10 mouse cellular contexts compared by ENCODE assay signal in the genomic region with DNA sequence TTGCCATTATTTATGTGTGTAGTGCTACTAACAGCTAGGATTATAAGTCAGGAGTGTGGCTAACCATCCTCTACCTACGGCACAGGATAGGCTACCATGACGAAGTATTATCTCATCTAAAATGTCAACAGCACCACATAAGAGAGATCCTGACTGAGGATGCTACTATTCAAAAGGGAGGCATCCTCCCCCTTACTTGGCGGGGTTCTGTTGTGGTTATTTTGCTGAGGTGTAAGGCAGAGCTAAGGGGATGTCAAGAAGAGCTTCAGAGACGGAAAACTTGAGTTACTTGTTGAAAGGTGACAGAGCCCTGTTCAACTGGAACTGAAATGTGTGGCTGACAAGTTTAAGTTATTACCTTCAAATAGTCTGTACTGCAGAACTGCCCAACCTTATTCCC. TPM values are rescaled to one million over a fixed set of nuclear protein-coding genes. Genes with fewer than 3 reads are reported as not detected.
DNase-seq lines count a peak whose midpoint lies in the region; ATAC-seq lines count a peak whose summit lies in the region.
"Had no signal": no experiment of that assay in that cellular context is flagged by ENCODE, and none has a peak within 500 bp of the region (broad histone marks: within the 10 kb centered on the region; RNA-seq: fewer than 3 reads in every experiment).

No protein-coding gene starts in this region.

- no peak for DNase-seq in kidney, adult 18-20 months
- DNase-seq in embryonic facial prominence, embryonic 10.5 days (ENCODE audit: low spot score), result no peak
- peak; percentile 51 for DNase-seq in induced T-regulatory cell, adult 2 months (ENCODE audit: low read depth)
- DNase-seq in cerebellum, postnatal 10 days, result no peak
- no peak for DNase-seq in Muller cell, postnatal 12 days (ENCODE audit: inconsistent ontology term)
- no peak for DNase-seq in ovary, postnatal 14 days (ENCODE audit: low spot score)
- DNase-seq: gastrocnemius, postnatal 36 days; left cerebral cortex, postnatal 4 days had no signal

- H3K9me3 ChIP-seq in kidney, embryonic 14.5 days (ENCODE audit: control insufficient read depth, low read length), result no peaks in the 10 kb centered on the region
- no peaks in the 10 kb centered on the region for H3K9me3 ChIP-seq in embryonic facial prominence, embryonic 10.5 days
- H3K9me3 ChIP-seq in neural tube, embryonic 15.5 days (replicated peaks), result no peaks in the 10 kb centered on the region

- no peak overlapping the region for H3K27ac ChIP-seq in kidney, embryonic 14.5 days (ENCODE audit: low read depth, low read length)
- no peak overlapping the region for H3K27ac ChIP-seq in embryonic facial prominence, embryonic 10.5 days (replicated peaks)
- H3K27ac ChIP-seq in neural tube, embryonic 15.5 days (replicated peaks), result no peak overlapping the region

- no peak overlapping the region for H3K9ac ChIP-seq in kidney, embryonic 14.5 days (ENCODE audit: low read depth, low read length)
- H3K9ac ChIP-seq in neural tube, embryonic 15.5 days (replicated peaks), result 0 out of 2 replicates have a peak overlapping the region, but pooled peaks have one; percentile 17

- 52% methylated on average over 4 of the region's 4 CpGs for WGBS in kidney, embryonic 14.5 days
- 78% methylated on average over 4 of the region's 4 CpGs for WGBS in embryonic facial prominence, embryonic 10.5 days
- 49% methylated on average over 4 of the region's 4 CpGs for WGBS in neural tube, embryonic 15.5 days

- H3K27me3 ChIP-seq in kidney, embryonic 14.5 days (ENCODE audit: control insufficient read depth, insufficient read depth, low read length), result no peaks in the 10 kb centered on the region
- H3K27me3 ChIP-seq in embryonic facial prominence, embryonic 10.5 days (replicated peaks; ENCODE audit: low read depth, poor library complexity, severe bottlenecking), result no peaks in the 10 kb centered on the region
- no peaks in the 10 kb centered on the region for H3K27me3 ChIP-seq in neural tube, embryonic 15.5 days (replicated peaks)

- no peaks in the 10 kb centered on the region for H3K36me3 ChIP-seq in kidney, embryonic 14.5 days (ENCODE audit: control insufficient read depth, insufficient read depth, low read length)
- H3K36me3 ChIP-seq in embryonic facial prominence, embryonic 10.5 days (replicated peaks), result no peaks in the 10 kb centered on the region
- H3K36me3 ChIP-seq in neural tube, embryonic 15.5 days, result no peaks in the 10 kb centered on the region

- H3K4me3 ChIP-seq in kidney, embryonic 14.5 days (ENCODE audit: low read length), result peak overlapping the region; percentile 75; the same call in 1 of the 2 replicates
- peak overlapping the region; percentile 84; the same call in 1 of the 2 replicates for H3K4me3 ChIP-seq in embryonic facial prominence, embryonic 10.5 days
- peak overlapping the region; percentile 90 for H3K4me3 ChIP-seq in neural tube, embryonic 15.5 days (replicated peaks)

- no peak for ATAC-seq in kidney, embryonic 14.5 days (ENCODE audit: low FRiP score, low TSS enrichment)
- no peak for ATAC-seq in neural tube, embryonic 15.5 days (ENCODE audit: low FRiP score)

- H3K4me2 ChIP-seq in kidney, embryonic 14.5 days (replicated peaks; ENCODE audit: low read depth, low read length), result peak overlapping the region; percentile 38
- peak overlapping the region; percentile 70 for H3K4me2 ChIP-seq in neural tube, embryonic 15.5 days

- peaks cover 12% of the 10 kb centered on the region; the same call in 1 of the 2 replicates for H3K4me1 ChIP-seq in kidney, embryonic 14.5 days (ENCODE audit: control insufficient read depth, insufficient read depth, low read length)
- peaks cover 18% of the 10 kb centered on the region for H3K4me1 ChIP-seq in embryonic facial prominence, embryonic 10.5 days
- H3K4me1 ChIP-seq in neural tube, embryonic 15.5 days, result peaks cover 29% of the 10 kb centered on the region

RNA-seq across cellular contexts. Expression of a gene that starts 2.0 kb away (rescaled TPM):
- 15.3 and 23.5 TPM in 2 replicates for polyA plus RNA-seq in kidney, embryonic 14.5 days (2014; fragmentation: Nextera tagmentation; extraction: Ambion mirVana)
- polyA plus RNA-seq in embryonic facial prominence, embryonic 10.5 days (2016; fragmentation: Nextera tagmentation; extraction: Ambion mirVana), result 10.6 and 10.9 TPM in 2 replicates
- polyA plus RNA-seq in neural tube, embryonic 15.5 days (2015; fragmentation: Nextera tagmentation; extraction: Ambion mirVana), result 18.2 and 20.5 TPM in 2 replicates
